Mouse (Mus musculus): Measurements from ENCODE around the gene Ndufb10. TPM values are rescaled to one million over a fixed set of nuclear protein-coding genes. Genes with fewer than 3 reads are reported as not detected.

Ndufb10 gene
- polyA plus RNA-seq, 1 experiment from 2014 or later: 376 TPM

- Histone ChIP-seq H3K36me3 (ENCODE audit: control insufficient read depth, insufficient read depth, low read length) (peaks cover 7% of the 10 kb centered on the region), H3K27me3 (replicated peaks; ENCODE audit: control insufficient read depth, insufficient read depth, low read length) (no peaks in the 10 kb centered on the region), H3K4me2 (ENCODE audit: low read depth, low read length) (peak within 1 kb of the TSS; percentile 57), H3K4me1 (ENCODE audit: control insufficient read depth, insufficient read depth, low read length) (peaks cover 15% of the 10 kb centered on the region), H3K4me3 (ENCODE audit: low read length) (peak within 1 kb of the TSS; percentile 89), H3K9me3 (ENCODE audit: control insufficient read depth, low read length) (no peaks in the 10 kb centered on the region), H3K9ac (ENCODE audit: low read depth, low read length) (peak within 1 kb of the TSS; percentile 96), H3K27ac (ENCODE audit: low read length) (no peak within 1 kb of the TSS)
- WGBS: 79% methylated on average over 4 of the region's 4 CpGs
- ATAC-seq: no peak
These were observed 6.3 kb downstream of the Ndufb10 start, which contains the start of the genes Rnf151 and Rps2 for GRCm38 (mm10) chr17:24717943-24718342. Rnf151 (minus strand) TSS chr17:24718063. Rps2 (plus strand) TSS chr17:24718116.

GRCm38 (mm10) chr17:24716166-24716682 is 8.1 kb downstream of the Ndufb10 start:
- ATAC-seq: no peak
- H3K4me1 ChIP-seq (ENCODE audit: control insufficient read depth, insufficient read depth, low read length): peaks cover 5% of the 10 kb centered on the region; the same call in 1 of the 2 replicates
- no peak overlapping the region for H3K27ac ChIP-seq (ENCODE audit: low read length)
- H3K36me3 ChIP-seq (ENCODE audit: control insufficient read depth, insufficient read depth, low read length): no peaks in the 10 kb centered on the region
- no peak overlapping the region for H3K4me3 ChIP-seq (ENCODE audit: low read length)
- H3K4me2 ChIP-seq (ENCODE audit: low read depth, low read length): no peak overlapping the region
- no peak overlapping the region for H3K9ac ChIP-seq (ENCODE audit: low read depth, low read length)
- 98% methylated on average over 15 of the region's 15 CpGs for WGBS
- H3K27me3 ChIP-seq (replicated peaks; ENCODE audit: control insufficient read depth, insufficient read depth, low read length): no peaks in the 10 kb centered on the region
- H3K9me3 ChIP-seq (ENCODE audit: control insufficient read depth, low read length): no peaks in the 10 kb centered on the region

GRCm38 (mm10) chr17:24715556-24715955 is 8.7 kb downstream of the Ndufb10 start:
- Histone ChIP-seq H3K27ac (ENCODE audit: low read length) (no peak overlapping the region), H3K36me3 (ENCODE audit: control insufficient read depth, insufficient read depth, low read length) (no peaks in the 10 kb centered on the region), H3K4me2 (ENCODE audit: low read depth, low read length) (no peak overlapping the region), H3K4me1 (ENCODE audit: control insufficient read depth, insufficient read depth, low read length) (peaks cover 5% of the 10 kb centered on the region; the same call in 1 of the 2 replicates), H3K9ac (ENCODE audit: low read depth, low read length) (no peak overlapping the region), H3K9me3 (ENCODE audit: control insufficient read depth, low read length) (no peaks in the 10 kb centered on the region), H3K27me3 (replicated peaks; ENCODE audit: control insufficient read depth, insufficient read depth, low read length) (no peaks in the 10 kb centered on the region), H3K4me3 (ENCODE audit: low read length) (no peak overlapping the region)
- 74% methylated on average over 6 of the region's 6 CpGs for WGBS
- no peak for ATAC-seq

- H3K27me3 ChIP-seq (replicated peaks; ENCODE audit: control insufficient read depth, insufficient read depth, low read length): no peaks in the 10 kb centered on the region
- peaks cover 10% of the 10 kb centered on the region; the same call in 1 of the 2 replicates for H3K4me1 ChIP-seq (ENCODE audit: control insufficient read depth, insufficient read depth, low read length)
- H3K36me3 ChIP-seq (ENCODE audit: control insufficient read depth, insufficient read depth, low read length): peaks cover 10% of the 10 kb centered on the region; the same call in 1 of the 2 replicates
- H3K4me3 ChIP-seq (ENCODE audit: low read length): peak overlapping the region; percentile 64; the same call in 1 of the 2 replicates
- no peaks in the 10 kb centered on the region for H3K9me3 ChIP-seq (ENCODE audit: control insufficient read depth, low read length)
- WGBS: 31% methylated on average over 2 of the region's 2 CpGs
- ATAC-seq: no peak
- H3K27ac ChIP-seq (ENCODE audit: low read length): no peak overlapping the region
- no peak overlapping the region for H3K4me2 ChIP-seq (ENCODE audit: low read depth, low read length)
- H3K9ac ChIP-seq (ENCODE audit: low read depth, low read length): no peak overlapping the region
These were observed 15.6 kb downstream of the Ndufb10 start for GRCm38 (mm10) chr17:24708646-24709045.

GRCm38 (mm10) chr17:24707801-24708425 is 16.4 kb downstream of the Ndufb10 start:
- H3K27me3 ChIP-seq (replicated peaks; ENCODE audit: control insufficient read depth, insufficient read depth, low read length): no peaks in the 10 kb centered on the region
- peak overlapping the region; percentile 75 for H3K27ac ChIP-seq (ENCODE audit: low read length)
- peaks cover 10% of the 10 kb centered on the region; the same call in 1 of the 2 replicates for H3K36me3 ChIP-seq (ENCODE audit: control insufficient read depth, insufficient read depth, low read length)
- H3K4me3 ChIP-seq (ENCODE audit: low read length): peak overlapping the region; percentile 64
- H3K9me3 ChIP-seq (ENCODE audit: control insufficient read depth, low read length): no peaks in the 10 kb centered on the region
- 4% methylated on average over 24 of the region's 24 CpGs for WGBS
- peak overlapping the region; percentile 79 for H3K4me2 ChIP-seq (ENCODE audit: low read depth, low read length)
- H3K4me1 ChIP-seq (ENCODE audit: control insufficient read depth, insufficient read depth, low read length): peaks cover 10% of the 10 kb centered on the region; the same call in 1 of the 2 replicates
- peak overlapping the region; percentile 86 for H3K9ac ChIP-seq (ENCODE audit: low read depth, low read length)
- peak; percentile 38 for ATAC-seq

DNA sequence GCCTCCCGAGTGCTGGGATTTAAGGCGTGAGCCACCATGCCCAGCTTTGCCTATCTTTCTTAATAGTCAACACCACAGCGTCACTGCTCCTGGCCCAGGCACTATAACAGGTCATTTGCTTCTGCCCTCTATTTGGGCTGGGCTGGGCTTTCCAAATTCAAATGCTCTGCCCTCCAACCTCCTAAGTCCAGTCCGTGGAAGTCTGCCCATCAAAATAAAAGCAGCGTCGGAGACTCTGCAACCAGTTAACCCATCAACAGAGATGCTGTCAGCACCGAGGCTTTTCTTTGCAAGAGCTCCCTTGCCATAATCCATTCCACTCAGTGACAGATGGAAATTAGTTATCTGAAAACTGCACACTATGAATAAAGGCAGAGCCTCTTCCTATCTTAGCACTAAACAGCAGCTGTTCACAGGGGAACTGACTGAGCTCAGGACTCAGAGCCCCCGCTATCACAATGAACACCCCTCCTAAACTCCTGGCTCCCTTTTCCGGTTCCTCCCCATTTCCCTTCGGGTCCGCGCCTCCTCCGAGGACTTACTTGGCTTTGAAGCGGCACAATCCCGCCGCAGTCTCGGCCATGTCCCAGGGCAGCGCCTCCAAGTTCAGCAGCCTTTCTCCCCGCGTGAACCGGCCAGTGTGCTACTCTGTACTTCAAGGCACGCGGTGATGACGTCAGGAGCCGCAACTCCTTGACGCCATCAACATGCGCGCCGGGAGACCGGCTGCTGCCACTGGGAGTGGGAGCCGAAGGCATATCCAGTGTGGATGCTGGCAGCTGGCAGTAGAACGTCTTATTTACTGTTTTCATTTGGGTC is 17.1 kb downstream of the Ndufb10 start, which contains the start of gene Tbl3:
Gene Tbl3 (minus strand): TSS at position 679 of the 819 bp plus-strand sequence.
- H3K36me3 ChIP-seq (ENCODE audit: control insufficient read depth, insufficient read depth, low read length): peaks cover 11% of the 10 kb centered on the region; the same call in 1 of the 2 replicates
- peak within 1 kb of the TSS; percentile 86 for H3K9ac ChIP-seq (ENCODE audit: low read depth, low read length)
- 3% methylated on average over 32 of the region's 32 CpGs for WGBS
- H3K4me1 ChIP-seq (ENCODE audit: control insufficient read depth, insufficient read depth, low read length): peaks cover 10% of the 10 kb centered on the region; the same call in 1 of the 2 replicates
- ATAC-seq: peak; percentile 89
- no peaks in the 10 kb centered on the region for H3K9me3 ChIP-seq (ENCODE audit: control insufficient read depth, low read length)
- peak within 1 kb of the TSS; percentile 64 for H3K4me3 ChIP-seq (ENCODE audit: low read length)
- peak within 1 kb of the TSS; percentile 75 for H3K27ac ChIP-seq (ENCODE audit: low read length)
- H3K4me2 ChIP-seq (ENCODE audit: low read depth, low read length): peak within 1 kb of the TSS; percentile 79
- no peaks in the 10 kb centered on the region for H3K27me3 ChIP-seq (replicated peaks; ENCODE audit: control insufficient read depth, insufficient read depth, low read length)

GRCm38 (mm10) chr17:24705821-24706220 is 18.5 kb downstream of the Ndufb10 start:
- peaks cover 10% of the 10 kb centered on the region; the same call in 1 of the 2 replicates for H3K4me1 ChIP-seq (ENCODE audit: control insufficient read depth, insufficient read depth, low read length)
- H3K27ac ChIP-seq (ENCODE audit: low read length): no peak overlapping the region
- peaks cover 24% of the 10 kb centered on the region for H3K36me3 ChIP-seq (ENCODE audit: control insufficient read depth, insufficient read depth, low read length)
- H3K9me3 ChIP-seq (ENCODE audit: control insufficient read depth, low read length): no peaks in the 10 kb centered on the region
- no peak for ATAC-seq
- no peak overlapping the region for H3K9ac ChIP-seq (ENCODE audit: low read depth, low read length)
- H3K27me3 ChIP-seq (replicated peaks; ENCODE audit: control insufficient read depth, insufficient read depth, low read length): no peaks in the 10 kb centered on the region
- H3K4me2 ChIP-seq (ENCODE audit: low read depth, low read length): no peak overlapping the region
- H3K4me3 ChIP-seq (ENCODE audit: low read length): no peak overlapping the region
- 93% methylated on average over 3 of the region's 3 CpGs for WGBS

GRCm38 (mm10) chr17:24701251-24701650 is 23.0 kb downstream of the Ndufb10 start:
- Histone ChIP-seq H3K9ac (ENCODE audit: low read depth, low read length) (no peak overlapping the region), H3K4me3 (ENCODE audit: low read length) (no peak overlapping the region), H3K9me3 (ENCODE audit: control insufficient read depth, low read length) (no peaks in the 10 kb centered on the region), H3K27me3 (replicated peaks; ENCODE audit: control insufficient read depth, insufficient read depth, low read length) (no peaks in the 10 kb centered on the region), H3K36me3 (ENCODE audit: control insufficient read depth, insufficient read depth, low read length) (peaks cover 27% of the 10 kb centered on the region), H3K27ac (ENCODE audit: low read length) (no peak overlapping the region), H3K4me2 (ENCODE audit: low read depth, low read length) (no peak overlapping the region), H3K4me1 (ENCODE audit: control insufficient read depth, insufficient read depth, low read length) (peaks cover 18% of the 10 kb centered on the region)
- 90% methylated on average over 9 of the region's 9 CpGs for WGBS
- no peak for ATAC-seq

GRCm38 (mm10) chr17:24699473-24699872 is 24.8 kb downstream of the Ndufb10 start:
- 52% methylated on average over 2 of the region's 2 CpGs for WGBS
- Histone ChIP-seq H3K36me3 (ENCODE audit: control insufficient read depth, insufficient read depth, low read length) (peaks cover 24% of the 10 kb centered on the region), H3K9me3 (ENCODE audit: control insufficient read depth, low read length) (no peaks in the 10 kb centered on the region), H3K4me3 (ENCODE audit: low read length) (peak overlapping the region; percentile 21; the same call in 1 of the 2 replicates), H3K9ac (ENCODE audit: low read depth, low read length) (peak overlapping the region; percentile 55), H3K27ac (ENCODE audit: low read length) (peak overlapping the region; percentile 90), H3K4me2 (ENCODE audit: low read depth, low read length) (peak overlapping the region; percentile 21), H3K4me1 (ENCODE audit: control insufficient read depth, insufficient read depth, low read length) (peaks cover 23% of the 10 kb centered on the region), H3K27me3 (replicated peaks; ENCODE audit: control insufficient read depth, insufficient read depth, low read length) (no peaks in the 10 kb centered on the region)
- ATAC-seq: peak; percentile 52
